Mouse (Mus musculus) thymus, postnatal 14 days (tissue): Measurements from ENCODE around the gene Ccdc115.
"Not testable (repeated sequence)": the region's sequence is repeated elsewhere in the genome, so short reads cannot be mapped to it uniquely, and the experiment has no call there.

Source experiments
- DNase-seq: peaks from one replicate; pipeline ENCODE4 v3.0.0; 2021

Gene Ccdc115

DNA sequence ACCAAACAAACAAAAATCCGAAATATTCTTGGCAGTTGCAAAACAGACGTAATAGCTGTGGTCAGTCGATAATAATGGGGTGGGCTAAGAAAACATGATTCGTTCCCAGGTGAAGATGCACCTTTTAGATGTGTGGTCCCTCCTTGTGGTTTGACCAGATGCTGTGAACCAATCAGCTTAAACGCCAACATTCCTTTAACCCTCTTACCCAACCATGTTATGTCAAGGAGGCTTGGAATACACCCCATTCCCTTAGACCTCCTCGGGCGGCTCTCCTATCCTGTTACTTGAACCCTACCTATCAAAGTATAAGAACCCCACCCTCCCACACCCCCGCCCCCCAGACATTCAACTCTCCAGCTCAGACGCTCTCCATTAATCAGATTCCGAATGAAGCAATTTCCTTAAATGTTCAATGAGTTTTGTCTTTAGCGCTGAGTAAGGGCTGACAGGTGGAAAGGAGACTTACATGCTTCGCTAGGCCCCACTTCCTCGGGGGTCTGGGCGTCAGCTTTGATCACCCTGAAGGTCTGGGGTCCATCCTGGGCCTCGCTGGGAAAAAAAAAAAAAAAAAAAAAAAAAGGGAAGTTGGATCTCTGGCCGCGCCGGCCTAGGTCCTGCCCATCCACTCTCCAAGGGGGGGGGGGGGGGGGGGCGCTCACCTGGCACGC is 956 bp downstream of the Ccdc115 start:
- peak; percentile 26 for DNase-seq

DNA sequence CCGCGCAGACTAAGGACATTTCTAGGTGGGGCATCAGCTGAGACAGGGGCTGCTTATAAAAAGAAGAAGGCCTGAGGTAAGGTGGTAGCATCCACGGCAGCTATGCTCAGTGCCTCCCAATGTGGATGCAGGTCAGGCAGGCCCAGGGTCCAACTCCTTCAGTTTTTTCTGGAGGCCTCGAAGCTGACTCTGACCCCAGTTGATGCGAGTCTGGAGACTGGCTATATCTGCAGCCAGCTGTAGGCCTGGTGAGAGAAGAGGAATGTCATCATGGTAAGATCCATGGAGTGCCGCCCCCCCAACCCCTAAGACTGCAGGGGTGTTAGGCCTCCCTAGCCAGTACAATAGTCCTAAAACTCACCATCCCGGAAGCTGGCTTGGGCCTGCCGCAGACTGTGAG is 2.1 kb downstream of the Ccdc115 start:
- DNase-seq = not testable (repeated sequence)

DNA sequence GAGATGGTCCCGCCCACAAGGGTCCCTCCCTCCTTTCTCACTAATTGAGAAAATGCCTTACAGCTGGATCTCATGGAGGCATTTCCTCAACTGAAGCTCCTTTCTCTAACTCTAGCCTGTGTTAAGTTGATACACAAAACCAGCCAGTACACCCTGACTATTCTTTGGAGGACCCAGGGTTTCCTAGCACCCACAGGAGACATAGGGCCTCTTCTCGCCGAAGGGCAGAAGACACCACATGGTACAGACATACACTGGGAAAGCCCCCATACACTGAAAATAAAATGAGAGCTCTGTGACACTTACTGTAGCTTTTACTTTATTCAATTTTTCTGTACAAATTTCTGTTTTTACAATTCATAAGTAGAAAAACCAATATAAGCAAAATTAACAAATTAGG is 3.1 kb downstream of the Ccdc115 start:
- DNase-seq = no peak

DNA sequence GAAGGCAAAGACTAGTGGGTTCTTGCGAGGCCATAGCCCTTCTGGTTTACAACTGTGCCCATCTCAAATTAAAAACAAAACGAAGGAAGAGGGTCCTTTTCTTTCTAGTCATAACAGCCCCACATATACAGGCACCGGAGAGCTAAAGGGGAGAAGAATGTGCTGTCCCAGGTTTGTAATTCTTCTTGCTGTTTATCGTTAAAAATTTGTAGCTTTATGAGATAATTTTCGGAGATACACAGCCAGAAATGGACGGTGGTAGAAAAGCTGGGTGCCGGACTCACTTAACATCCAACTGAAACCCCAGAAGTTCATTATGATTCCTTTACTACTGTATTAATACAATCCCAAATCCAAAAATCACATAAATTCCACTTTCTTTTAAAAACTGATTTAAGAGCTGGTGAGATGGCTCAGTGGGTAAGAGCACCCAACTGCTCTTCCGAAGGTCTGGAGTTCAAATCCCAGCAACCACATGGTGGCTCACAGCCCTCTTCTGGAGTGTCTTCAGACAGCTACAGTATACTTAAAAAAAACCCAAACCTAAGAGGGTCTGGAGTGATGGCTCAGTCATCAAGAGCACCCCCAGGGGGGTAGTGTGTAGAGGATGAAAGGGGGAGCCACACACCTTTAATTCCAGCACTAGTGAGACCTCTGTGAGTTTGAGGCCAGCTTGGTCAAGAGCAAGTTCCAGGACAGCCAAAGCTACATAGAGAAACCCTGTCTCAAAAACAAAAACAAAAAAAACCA is 3.9 kb downstream of the Ccdc115 start:
- DNase-seq = no peak

DNA sequence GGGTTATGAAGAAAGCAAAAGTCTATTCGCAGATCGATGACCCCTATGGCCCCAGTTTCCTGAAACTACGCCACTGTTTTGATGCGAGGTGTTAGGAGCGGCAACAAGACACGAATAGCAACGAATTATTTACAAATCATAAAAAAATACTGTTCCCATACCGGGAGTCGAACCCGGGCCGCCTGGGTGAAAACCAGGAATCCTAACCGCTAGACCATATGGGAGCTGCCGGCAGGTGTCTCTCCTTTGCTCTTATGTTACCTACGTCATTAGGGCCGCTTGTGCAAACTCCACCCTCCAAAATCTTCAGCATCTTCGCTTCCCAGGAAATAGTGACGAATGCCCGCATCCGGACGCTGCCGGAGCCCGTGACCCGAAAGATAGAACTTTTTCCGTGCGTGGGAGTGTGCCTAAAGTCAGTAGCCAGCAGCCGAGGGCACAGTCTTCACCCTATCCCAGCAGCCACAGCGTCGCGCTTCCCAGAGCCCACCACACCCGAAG is 4.8 kb downstream of the Ccdc115 start:
- peak; percentile 90 for DNase-seq

DNA sequence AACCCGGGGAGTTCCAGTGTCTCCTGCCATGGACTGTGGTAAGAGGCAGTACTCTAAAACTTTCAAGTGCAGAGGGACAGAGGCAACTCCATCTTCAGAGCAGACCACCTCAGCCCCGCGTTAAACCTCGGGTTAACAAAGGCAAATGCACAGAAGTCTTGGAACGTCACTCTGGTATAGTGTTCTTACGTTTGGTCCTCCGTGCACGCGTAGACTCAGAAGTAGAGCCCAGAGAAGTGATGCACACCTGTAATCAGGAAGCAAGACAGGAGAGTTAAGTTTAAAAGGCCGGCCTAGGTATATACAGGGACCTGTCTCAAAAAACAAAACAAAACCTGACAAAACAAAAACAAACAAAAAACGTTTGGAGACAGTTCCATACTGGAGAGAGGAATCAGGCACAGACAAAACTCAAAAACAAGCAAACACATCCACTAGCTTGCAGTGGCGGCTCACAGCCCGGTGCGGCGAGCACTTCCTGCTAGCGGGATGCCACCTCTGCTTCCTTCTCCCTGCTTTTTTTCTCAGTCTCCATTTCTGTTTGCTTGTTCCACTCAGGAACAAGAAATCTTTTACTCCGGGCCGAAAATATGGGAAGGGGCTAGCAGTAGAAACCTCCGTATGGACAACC is 5.5 kb downstream of the Ccdc115 start:
- peak; percentile 51 for DNase-seq

DNA sequence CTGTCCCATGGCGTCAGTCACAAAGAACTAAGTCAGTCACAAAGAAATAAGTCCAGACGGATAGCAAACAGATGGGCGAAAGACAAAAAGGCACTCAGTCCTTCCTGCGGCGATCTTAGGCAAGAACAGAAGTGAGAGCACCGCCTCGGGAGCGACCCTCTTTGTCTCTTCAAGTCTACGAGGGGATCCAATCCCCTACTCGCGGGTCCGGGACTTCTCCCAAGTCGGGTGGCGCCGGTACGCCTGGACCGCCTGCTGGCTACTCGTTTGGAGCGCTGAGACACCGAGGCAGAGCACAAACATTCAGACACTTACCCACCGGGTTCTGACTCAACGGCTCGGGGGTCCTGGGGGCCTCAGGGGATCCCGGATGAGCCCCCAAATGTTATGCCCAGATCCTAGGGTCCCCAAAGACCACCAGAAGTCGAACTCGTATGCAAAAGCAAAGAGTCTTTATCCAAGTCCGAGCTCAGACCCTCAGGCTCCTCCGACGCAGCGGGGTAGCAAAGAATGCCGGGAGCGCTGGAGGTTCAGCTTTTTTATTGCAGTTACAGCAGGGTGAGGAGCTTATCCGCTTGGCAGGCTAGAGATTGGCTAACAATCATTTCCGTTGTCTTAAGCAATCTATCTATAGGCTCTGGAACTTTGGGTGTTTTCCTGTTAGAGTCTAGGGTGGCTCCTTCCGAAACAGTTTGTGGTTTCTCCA is 6.5 kb downstream of the Ccdc115 start:
- DNase-seq = peak; percentile 56

DNA sequence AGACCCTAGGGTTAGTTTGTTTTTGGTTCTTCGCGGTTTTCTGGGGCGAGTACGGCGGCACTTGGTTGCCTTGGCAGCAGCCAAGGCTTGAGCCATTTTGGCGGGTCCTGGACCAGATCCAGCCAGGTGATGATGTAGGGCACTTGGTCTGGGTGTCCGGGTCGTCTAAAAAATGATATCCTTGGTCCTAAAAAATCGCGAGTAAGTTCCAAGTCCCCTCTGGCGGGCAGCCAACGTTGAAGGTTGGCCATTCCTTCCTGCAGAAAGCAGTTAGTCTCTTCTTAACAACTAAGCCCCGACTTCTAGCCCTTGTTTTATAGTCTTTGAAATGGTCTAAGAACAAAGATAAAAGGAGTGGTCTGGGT is 7.1 kb downstream of the Ccdc115 start:
- peak; percentile 17 for DNase-seq

DNA sequence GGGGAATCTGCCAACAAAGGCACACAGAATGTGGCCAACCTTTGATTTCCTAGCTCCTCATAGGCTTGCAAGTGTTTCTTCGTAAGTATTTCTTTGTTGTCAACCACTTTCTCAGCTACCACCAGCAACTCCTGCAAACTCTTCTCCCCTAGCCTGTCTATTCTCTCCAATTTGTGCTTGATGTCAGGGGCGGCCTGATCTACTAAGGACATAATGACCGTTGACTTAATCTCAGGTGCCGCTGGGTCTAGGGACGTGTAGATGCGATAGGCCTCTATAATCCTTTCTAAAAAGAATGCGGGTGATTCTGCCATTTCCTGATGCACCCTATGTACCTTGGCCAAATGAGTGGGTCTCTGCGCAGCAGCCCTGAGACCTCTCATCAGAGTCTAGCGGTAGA is 8.0 kb downstream of the Ccdc115 start:
- DNase-seq = no peak

DNA sequence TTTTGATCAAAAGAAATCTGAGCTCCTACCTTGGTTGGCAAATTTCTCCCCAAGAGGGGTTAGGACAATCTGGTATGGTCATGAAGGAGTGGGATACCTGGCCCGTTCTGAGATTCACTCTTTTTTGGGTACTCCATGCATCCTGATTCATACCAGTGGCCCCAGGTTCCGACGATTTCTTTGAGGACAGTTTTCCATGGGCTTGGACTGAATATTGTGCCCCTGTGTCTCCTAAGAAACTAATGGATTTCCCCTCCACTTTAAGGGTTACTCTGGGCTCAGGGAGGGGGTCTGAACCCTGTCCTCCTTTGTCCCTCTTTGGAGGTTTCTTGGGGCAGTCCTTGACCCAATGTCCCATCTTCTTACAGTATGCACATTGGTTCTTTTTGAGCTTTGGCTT is 8.5 kb downstream of the Ccdc115 start:
- no peak for DNase-seq

DNA sequence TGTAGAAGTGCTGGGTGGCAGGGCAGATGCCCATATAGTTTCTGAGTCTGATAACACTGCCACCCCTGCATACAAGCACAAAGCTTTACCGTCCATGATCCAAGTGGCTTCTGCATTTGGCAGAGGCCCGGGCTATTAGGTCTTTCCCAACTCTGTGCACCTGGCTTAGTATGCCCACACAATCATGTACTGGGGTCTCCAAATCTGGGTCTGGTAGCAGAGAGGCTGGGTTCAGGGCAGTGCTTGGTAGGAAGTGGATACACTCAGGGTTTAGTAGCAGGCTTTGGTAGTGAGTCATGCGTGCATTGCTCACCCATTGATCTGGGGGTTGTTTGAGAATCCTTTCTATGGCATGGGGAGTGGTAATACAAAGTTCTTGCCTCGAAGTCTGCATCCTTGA is 10.2 kb downstream of the Ccdc115 start:
- no peak for DNase-seq

DNA sequence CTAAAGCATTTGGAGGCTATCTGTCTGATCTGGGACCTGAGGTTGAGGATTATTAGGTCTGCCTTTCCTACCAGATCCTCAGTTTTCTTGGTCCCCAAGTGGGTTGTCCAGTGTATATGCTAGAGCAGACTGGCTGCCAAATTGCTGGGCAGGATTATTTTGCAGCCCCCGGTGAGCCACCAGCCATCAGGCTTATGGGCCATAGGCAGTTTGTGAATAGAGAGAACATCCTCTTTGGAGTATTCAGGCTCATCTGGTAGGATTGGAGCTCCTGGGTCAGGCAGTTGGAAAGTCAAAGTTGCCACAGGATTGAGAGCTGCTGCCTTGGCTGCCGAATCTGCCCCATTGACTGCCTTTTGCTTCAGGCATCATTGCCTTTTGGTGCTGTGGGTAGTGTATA is 11.0 kb downstream of the Ccdc115 start:
- no peak for DNase-seq

DNA sequence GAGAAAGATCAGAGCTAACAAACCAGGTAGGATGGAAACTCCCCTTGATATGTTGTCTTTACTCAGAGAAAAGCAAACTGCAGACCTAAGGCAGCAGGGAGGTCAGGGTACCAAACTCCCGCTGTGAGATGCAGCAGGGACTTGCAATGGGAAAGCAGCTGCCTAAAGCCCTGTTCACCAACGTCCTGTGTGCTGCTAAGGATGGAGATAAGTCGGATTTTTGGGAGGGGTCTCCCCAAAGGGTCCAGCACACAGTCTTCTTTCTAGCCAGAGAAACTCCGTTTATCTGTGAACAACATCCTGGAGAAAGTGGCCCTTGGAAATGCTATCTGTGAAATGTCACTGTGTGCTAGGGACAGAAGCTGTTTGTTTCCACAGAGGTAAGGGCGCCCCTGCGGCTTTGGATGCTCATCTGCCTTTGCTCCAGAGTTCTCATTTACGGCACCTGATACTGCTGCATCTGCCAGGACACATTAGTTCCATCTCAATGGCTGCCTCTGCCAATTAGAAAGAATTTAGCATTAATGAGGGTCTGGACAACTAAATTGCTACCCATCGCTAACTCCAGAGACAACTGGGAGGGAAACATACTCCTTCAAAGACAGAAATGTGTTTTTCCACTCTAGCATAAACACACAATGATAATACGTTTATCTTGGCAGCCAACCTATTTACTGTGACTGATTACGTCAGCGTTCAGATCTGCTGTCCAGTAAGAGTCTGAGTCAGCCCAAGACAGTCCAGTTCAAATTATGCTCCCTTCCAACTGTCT is 40.1 kb downstream of the Ccdc115 start:
- no peak for DNase-seq

DNA sequence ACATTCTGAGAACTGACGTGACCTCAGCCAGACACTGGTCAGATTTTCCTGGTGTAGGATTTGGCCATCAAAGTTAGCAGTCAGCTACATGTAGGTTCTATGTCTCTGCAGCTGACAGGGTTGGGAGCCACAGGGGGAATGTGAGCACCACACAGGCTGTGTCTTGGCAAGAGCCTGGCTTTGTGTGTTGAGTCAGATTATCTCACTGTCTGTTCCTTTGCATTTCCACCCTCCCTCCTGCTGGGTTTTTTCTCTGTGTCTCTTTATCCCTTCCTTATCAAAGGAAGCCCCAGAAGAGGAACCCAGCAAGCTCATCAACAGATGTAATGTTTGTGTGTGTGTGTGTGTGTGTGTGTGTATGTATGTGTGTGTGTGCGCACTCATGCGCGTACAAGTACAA is 43.2 kb downstream of the Ccdc115 start:
- DNase-seq = no peak

DNA sequence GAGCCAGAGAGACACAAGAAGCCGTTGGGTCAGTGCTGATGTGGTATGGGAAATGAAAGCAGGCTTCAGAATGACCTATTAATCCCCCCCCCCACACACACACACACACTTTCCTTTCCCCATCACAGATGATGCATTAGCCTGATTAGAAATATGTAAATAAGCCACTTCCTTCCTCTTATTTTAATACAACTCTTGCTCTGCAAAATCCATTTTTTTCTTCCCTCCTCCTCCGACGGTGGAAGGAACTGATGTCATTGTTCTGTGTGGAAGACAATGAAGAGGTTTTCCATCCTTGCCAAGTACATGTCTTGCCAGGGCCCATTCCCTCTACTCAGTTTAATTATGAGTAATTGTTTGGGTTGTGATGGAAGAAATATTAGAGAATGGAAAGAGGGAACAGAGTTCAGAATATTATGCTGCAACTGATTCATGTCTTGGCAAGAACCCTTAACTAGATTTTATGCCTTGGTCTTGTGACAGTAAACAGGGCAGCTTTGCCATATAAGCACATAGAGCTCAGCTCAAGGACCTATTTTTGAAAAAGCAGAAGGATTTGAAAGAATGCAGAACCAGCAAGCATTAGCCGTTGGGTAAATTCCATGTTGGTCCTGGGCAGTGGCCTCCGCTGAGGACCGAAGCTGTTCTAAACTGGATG is 50.1 kb downstream of the Ccdc115 start:
- no peak for DNase-seq

DNA sequence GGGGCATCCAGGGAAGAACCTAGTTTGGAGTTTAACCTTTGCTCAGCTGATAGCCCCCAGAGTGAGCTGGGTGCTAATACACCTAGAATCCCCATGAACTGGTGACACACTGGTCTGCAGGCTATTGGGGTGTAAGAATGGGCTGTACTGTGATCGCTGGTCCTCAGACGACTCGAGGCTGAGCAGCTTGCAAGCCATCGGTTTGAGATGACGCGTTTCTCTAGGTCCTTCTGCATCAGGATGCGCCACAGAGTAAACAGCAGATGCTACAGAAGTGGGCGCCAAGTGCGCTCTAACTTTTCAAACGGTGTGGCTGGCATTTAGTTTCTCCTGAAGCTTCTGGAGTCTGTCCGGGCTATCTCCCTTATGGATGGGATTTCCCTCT is 50.6 kb downstream of the Ccdc115 start:
- no peak for DNase-seq

DNA sequence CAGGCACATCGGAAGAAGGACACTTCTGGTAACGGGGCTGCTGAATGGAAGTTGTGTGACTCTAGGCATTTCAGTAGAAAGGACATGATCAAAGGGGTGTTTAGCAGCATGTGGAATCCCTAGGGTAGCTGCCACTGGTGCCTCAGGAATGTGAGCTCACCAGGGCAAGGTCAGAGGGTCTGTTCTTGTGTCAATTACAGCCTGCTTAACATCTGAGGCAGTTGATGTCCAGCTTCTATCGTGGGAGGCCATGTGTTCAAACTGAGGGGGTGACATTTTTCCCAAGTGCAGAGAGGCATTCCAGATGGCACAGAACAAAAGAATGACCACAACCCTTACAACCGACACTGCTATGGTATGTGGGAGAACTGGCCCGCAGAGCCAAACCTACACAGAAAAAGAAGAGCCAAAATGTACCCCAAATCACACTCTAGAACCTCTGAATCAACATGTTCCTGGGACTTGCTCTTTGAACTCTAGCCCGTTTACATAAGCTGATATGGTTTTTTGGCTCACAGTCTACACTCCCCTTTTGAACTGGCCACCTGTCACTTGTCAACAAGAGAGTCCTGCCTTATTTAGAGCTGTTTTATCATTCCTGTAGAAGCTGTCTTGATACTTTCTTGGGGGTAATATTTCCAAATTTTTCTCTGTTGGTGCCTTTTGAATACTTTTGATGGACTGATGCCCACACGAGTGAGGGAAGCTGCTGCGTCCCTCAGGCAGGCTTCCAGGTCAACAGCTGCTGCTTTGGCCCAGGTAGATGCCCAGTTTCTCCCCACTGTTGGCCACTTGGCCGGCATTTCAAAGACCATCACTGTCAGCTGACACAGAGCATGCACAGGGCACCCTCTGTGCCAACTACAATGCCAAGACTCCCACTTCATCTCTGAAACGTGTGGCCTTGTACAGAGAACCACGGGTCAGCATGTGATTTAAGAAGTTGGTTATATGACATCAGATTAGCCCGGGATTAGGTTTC is 51.8 kb downstream of the Ccdc115 start:
- no peak for DNase-seq
